Mouse (Mus musculus): Measurements from ENCODE around the gene Alpl. TPM values are rescaled to one million over a fixed set of nuclear protein-coding genes. Genes with fewer than 3 reads are reported as not detected.

The Alpl gene
- polyA plus RNA-seq, 1 experiment from 2014 or later: 4.7 TPM

DNA sequence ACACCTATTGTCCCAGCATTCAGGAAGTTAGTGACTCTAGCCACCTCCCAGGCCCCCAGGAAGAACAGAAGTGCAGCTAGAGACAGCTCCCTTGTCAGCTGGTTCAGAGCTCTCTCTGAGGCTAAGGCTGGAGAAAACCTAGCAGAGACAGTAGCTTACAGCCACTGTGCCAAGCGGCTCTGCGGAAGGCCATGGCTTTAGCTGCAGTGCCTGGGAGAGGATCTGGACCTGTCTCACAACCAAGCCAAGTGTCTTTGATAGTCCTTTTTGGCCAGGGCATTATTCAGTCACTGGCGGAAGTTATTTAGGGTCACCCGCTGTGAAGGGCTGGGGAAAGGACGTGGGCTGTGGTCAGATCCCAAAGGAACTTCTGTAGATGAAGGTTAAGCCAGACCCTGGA lies 27.8 kb downstream of the Alpl start:
- WGBS: 79% methylated on average over 5 of the region's 5 CpGs
- ATAC-seq: no peak
- no peak overlapping the region for H3K9ac ChIP-seq (ENCODE audit: low read depth, low read length)

DNA sequence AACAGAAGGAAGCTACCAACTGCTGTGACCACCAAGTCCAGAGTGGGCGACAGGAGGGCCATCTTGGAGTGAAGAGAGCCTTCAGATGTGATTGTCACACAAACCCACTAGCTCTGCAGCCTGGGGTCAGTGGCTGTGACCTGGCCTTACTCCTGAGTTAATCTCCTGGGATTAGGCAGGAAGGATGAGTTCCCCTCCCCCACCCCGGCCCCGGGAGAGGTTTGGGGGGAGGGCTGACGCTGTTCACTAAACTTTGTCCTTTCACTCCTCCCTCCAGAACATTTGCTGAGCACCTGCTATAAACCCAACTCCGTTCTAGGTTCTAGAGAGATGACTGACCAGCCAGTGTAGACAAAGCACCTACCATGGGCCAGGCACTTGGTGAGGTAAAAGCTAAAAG lies 29.8 kb downstream of the Alpl start:
- no peak overlapping the region for H3K27ac ChIP-seq (ENCODE audit: low read length)
- peaks cover 17% of the 10 kb centered on the region for H3K4me1 ChIP-seq (ENCODE audit: control insufficient read depth, insufficient read depth, low read length)
- no peak for ATAC-seq
- WGBS: 28% methylated on average over 5 of the region's 5 CpGs
- H3K36me3 ChIP-seq (ENCODE audit: control insufficient read depth, insufficient read depth, low read length): no peaks in the 10 kb centered on the region
- H3K27me3 ChIP-seq (replicated peaks; ENCODE audit: control insufficient read depth, insufficient read depth, low read length): no peaks in the 10 kb centered on the region
- H3K4me2 ChIP-seq (ENCODE audit: low read depth, low read length): no peak overlapping the region
- H3K9me3 ChIP-seq (ENCODE audit: control insufficient read depth, low read length): no peaks in the 10 kb centered on the region
- H3K9ac ChIP-seq (ENCODE audit: low read depth, low read length): no peak overlapping the region
- no peak overlapping the region for H3K4me3 ChIP-seq (ENCODE audit: low read length)

More for the DNA sequence above, 27.8 kb downstream of the Alpl start:
- Histone ChIP-seq H3K27me3 (replicated peaks; ENCODE audit: control insufficient read depth, insufficient read depth, low read length) (no peaks in the 10 kb centered on the region), H3K36me3 (ENCODE audit: control insufficient read depth, insufficient read depth, low read length) (no peaks in the 10 kb centered on the region), H3K4me2 (ENCODE audit: low read depth, low read length) (no peak overlapping the region), H3K9me3 (ENCODE audit: control insufficient read depth, low read length) (no peaks in the 10 kb centered on the region), H3K4me3 (ENCODE audit: low read length) (no peak overlapping the region), H3K4me1 (ENCODE audit: control insufficient read depth, insufficient read depth, low read length) (peaks cover 17% of the 10 kb centered on the region), H3K27ac (ENCODE audit: low read length) (no peak overlapping the region)

DNA sequence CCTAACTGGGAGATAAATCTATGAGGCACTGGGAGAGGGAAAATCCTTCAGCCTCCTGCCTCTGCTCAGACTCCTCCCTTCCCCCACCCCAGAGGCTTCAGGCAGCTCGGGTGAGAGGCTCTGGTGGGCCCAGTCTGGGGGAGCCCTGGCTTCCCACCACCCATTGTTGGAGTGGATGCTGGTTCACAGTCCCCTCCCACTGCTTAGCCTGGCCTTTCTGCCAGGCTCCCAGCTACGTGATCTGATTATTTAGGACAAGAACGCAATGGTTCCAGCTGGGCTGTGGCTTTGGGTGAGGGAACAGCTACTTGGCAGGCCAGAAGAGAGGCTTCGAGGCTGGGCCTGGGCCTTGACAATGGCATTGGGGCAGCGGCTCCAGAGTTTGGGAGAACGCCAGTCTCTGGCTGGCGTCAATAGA lies 30.6 kb downstream of the Alpl start:
- no peaks in the 10 kb centered on the region for H3K36me3 ChIP-seq (ENCODE audit: control insufficient read depth, insufficient read depth, low read length)
- no peak overlapping the region for H3K4me2 ChIP-seq (ENCODE audit: low read depth, low read length)
- H3K4me1 ChIP-seq (ENCODE audit: control insufficient read depth, insufficient read depth, low read length): peaks cover 17% of the 10 kb centered on the region
- peak overlapping the region; percentile 35; the same call in 1 of the 2 replicates for H3K9ac ChIP-seq (ENCODE audit: low read depth, low read length)
- peak overlapping the region; percentile 1 for H3K27ac ChIP-seq (ENCODE audit: low read length)
- H3K27me3 ChIP-seq (replicated peaks; ENCODE audit: control insufficient read depth, insufficient read depth, low read length): no peaks in the 10 kb centered on the region
- no peak overlapping the region for H3K4me3 ChIP-seq (ENCODE audit: low read length)
- peak; percentile 70 for ATAC-seq
- H3K9me3 ChIP-seq (ENCODE audit: control insufficient read depth, low read length): no peaks in the 10 kb centered on the region
- 59% methylated on average over 7 of the region's 7 CpGs for WGBS

DNA sequence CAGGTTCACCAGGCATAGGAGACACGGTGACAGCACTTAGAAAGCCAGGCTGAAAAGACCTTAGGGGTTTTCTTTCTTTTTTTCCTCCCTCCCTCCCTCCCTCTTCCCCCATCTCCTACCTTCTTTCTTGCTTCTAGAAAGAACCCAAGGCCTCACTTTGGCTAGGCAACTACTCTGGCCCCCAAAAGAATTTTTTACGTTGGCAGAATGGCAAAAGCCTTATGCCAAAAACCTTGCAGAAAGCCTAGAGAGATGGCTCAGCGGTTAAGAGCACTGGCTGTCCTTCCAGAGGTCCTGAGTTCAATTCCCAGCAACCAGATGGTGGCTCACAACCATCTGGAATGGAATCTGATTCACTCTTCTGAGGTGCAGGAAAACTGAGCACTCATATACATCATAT lies 31.6 kb downstream of the Alpl start:
- Histone ChIP-seq H3K36me3 (ENCODE audit: control insufficient read depth, insufficient read depth, low read length) (no peaks in the 10 kb centered on the region), H3K4me2 (ENCODE audit: low read depth, low read length) (no peak overlapping the region), H3K27me3 (replicated peaks; ENCODE audit: control insufficient read depth, insufficient read depth, low read length) (no peaks in the 10 kb centered on the region), H3K27ac (ENCODE audit: low read length) (no peak overlapping the region), H3K9ac (ENCODE audit: low read depth, low read length) (no peak overlapping the region), H3K4me1 (ENCODE audit: control insufficient read depth, insufficient read depth, low read length) (peaks cover 14% of the 10 kb centered on the region), H3K9me3 (ENCODE audit: control insufficient read depth, low read length) (no peaks in the 10 kb centered on the region), H3K4me3 (ENCODE audit: low read length) (no peak overlapping the region)
- no peak for ATAC-seq
- WGBS: 72% methylated on average over 3 of the region's 3 CpGs

DNA sequence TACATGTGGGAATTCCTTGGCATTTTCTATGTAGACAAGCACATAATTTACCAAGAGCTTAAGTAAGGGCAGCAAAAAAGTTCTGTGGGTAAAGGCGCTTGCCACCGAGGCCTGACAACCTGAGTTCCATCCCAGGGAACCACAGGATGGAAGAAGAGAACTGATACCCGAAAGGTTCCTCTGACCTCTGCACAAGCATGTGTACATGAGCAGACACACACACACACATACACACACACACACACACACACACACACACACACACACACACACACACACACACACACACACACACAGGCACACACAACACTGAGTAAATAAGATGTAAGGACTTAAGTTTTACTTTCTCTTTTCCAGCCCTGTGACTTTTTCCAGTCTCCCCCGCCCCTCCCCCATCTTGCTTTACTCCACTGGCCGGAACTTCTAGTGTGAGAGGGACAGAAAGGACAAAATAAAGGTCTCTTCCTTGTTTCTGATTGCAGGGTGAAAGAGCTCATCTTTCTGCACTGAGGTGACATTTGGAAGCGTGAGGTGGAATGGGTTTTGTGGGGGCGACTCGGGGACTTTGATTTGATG lies 32.2 kb downstream of the Alpl start:
- Histone ChIP-seq H3K4me2 (ENCODE audit: low read depth, low read length) (no peak overlapping the region), H3K4me1 (ENCODE audit: control insufficient read depth, insufficient read depth, low read length) (peaks cover 13% of the 10 kb centered on the region), H3K9ac (ENCODE audit: low read depth, low read length) (no peak overlapping the region), H3K9me3 (ENCODE audit: control insufficient read depth, low read length) (no peaks in the 10 kb centered on the region), H3K4me3 (ENCODE audit: low read length) (no peak overlapping the region), H3K27me3 (replicated peaks; ENCODE audit: control insufficient read depth, insufficient read depth, low read length) (no peaks in the 10 kb centered on the region), H3K36me3 (ENCODE audit: control insufficient read depth, insufficient read depth, low read length) (no peaks in the 10 kb centered on the region), H3K27ac (ENCODE audit: low read length) (no peak overlapping the region)
- no peak for ATAC-seq
- WGBS: 60% methylated on average over 8 of the region's 8 CpGs

DNA sequence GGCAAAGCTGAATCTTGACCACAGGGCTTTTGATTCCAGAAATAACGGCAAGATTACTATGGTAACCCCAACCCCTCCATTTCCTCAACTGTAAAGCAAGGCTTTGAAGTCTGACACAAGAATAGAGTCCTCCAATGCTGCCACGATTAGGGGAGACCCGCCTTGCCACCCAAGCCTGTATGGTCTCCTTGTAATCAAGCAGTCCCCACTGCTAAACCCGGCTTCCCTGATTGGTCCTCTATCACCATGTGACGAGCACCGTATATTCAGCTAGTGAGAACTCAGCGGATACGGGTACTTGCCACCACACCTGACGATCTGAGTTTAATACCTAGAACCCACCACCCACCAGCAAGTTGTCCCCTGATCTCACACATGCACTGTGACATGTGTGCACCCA lies 33.3 kb downstream of the Alpl start:
- no peaks in the 10 kb centered on the region for H3K36me3 ChIP-seq (ENCODE audit: control insufficient read depth, insufficient read depth, low read length)
- no peaks in the 10 kb centered on the region for H3K27me3 ChIP-seq (replicated peaks; ENCODE audit: control insufficient read depth, insufficient read depth, low read length)
- H3K9ac ChIP-seq (ENCODE audit: low read depth, low read length): no peak overlapping the region
- H3K27ac ChIP-seq (ENCODE audit: low read length): no peak overlapping the region
- ATAC-seq: no peak
- WGBS: 84% methylated on average over 9 of the region's 9 CpGs
- no peak overlapping the region for H3K4me2 ChIP-seq (ENCODE audit: low read depth, low read length)
- no peaks in the 10 kb centered on the region for H3K9me3 ChIP-seq (ENCODE audit: control insufficient read depth, low read length)
- peaks cover 13% of the 10 kb centered on the region for H3K4me1 ChIP-seq (ENCODE audit: control insufficient read depth, insufficient read depth, low read length)
- no peak overlapping the region for H3K4me3 ChIP-seq (ENCODE audit: low read length)

DNA sequence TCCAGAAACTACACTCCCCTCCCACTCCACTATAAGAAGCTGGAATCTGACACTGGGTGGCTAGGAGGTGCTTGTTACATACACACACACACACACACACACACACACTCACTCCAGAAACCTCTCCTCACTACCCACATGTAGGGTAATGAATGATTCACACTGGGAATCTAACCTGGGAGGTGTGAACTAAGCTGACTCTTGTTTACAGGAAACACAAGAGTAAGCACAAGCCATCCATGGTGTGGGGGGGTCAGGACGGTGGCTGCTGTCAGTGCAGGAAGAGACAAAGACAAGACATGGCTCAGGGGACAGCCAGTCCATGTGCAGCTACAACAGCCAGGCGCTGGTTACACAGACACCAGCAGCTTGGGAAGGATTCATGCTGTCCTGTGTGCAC lies 41.7 kb downstream of the Alpl start:
- Histone ChIP-seq H3K36me3 (ENCODE audit: control insufficient read depth, insufficient read depth, low read length) (no peaks in the 10 kb centered on the region), H3K4me3 (ENCODE audit: low read length) (no peak overlapping the region), H3K9ac (ENCODE audit: low read depth, low read length) (no peak overlapping the region), H3K27me3 (replicated peaks; ENCODE audit: control insufficient read depth, insufficient read depth, low read length) (no peaks in the 10 kb centered on the region), H3K9me3 (ENCODE audit: control insufficient read depth, low read length) (no peaks in the 10 kb centered on the region), H3K4me1 (ENCODE audit: control insufficient read depth, insufficient read depth, low read length) (no peaks in the 10 kb centered on the region; the same call in 1 of the 2 replicates), H3K27ac (ENCODE audit: low read length) (no peak overlapping the region), H3K4me2 (ENCODE audit: low read depth, low read length) (no peak overlapping the region)
- 72% methylated on average over 2 of the region's 2 CpGs for WGBS
- ATAC-seq: no peak

DNA sequence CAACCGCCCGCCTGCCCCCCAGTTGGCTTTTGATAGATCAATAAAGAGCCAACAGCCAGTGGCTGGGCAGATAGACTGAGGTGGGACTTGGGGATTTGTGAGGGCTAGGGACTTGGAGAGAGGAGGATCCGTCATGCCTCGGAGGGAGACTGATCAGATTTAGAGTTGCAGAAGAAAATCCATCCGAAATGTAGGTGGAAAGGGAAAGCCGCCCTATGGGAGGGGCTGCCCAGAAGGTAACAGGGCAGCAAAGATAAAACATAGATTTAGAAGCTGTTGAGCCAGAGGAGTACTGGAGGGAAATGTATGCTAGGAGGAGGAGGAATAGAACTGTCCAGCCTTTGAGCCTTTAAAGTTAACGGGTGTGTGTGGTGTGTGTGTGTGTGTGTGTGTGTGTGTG lies 43.0 kb downstream of the Alpl start:
- H3K36me3 ChIP-seq (ENCODE audit: control insufficient read depth, insufficient read depth, low read length): no peaks in the 10 kb centered on the region
- no peaks in the 10 kb centered on the region; the same call in 1 of the 2 replicates for H3K4me1 ChIP-seq (ENCODE audit: control insufficient read depth, insufficient read depth, low read length)
- no peak for ATAC-seq
- no peak overlapping the region for H3K4me2 ChIP-seq (ENCODE audit: low read depth, low read length)
- H3K27ac ChIP-seq (ENCODE audit: low read length): no peak overlapping the region
- WGBS: 79% methylated on average over 6 of the region's 7 CpGs
- no peak overlapping the region for H3K9ac ChIP-seq (ENCODE audit: low read depth, low read length)
- H3K4me3 ChIP-seq (ENCODE audit: low read length): no peak overlapping the region
- H3K27me3 ChIP-seq (replicated peaks; ENCODE audit: control insufficient read depth, insufficient read depth, low read length): no peaks in the 10 kb centered on the region
- H3K9me3 ChIP-seq (ENCODE audit: control insufficient read depth, low read length): no peaks in the 10 kb centered on the region

DNA sequence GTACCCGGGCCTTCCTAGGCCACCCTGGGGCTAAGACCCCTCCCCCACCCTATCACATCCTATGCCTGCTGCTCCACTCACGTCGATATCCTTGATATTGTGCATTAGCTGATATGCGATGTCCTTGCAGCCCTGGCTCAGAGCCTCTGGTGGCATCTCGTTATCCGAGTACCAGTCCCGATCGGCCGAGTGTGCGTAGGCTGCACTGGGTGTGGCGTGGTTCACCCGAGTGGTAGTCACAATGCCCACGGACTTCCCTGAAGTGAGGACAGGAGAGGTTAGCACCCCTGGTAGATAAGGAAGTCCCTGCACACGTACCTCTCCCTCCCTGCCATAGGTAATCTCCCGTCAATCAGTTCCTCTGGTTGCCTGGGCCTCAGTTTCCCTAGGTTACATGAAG lies 43.7 kb downstream of the Alpl start:
- Histone ChIP-seq H3K27me3 (replicated peaks; ENCODE audit: control insufficient read depth, insufficient read depth, low read length) (no peaks in the 10 kb centered on the region), H3K4me2 (ENCODE audit: low read depth, low read length) (no peak overlapping the region), H3K27ac (ENCODE audit: low read length) (no peak overlapping the region), H3K36me3 (ENCODE audit: control insufficient read depth, insufficient read depth, low read length) (no peaks in the 10 kb centered on the region), H3K9ac (ENCODE audit: low read depth, low read length) (0 out of 2 replicates have a peak overlapping the region, but pooled peaks have one; percentile 17), H3K9me3 (ENCODE audit: control insufficient read depth, low read length) (no peaks in the 10 kb centered on the region), H3K4me3 (ENCODE audit: low read length) (no peak overlapping the region), H3K4me1 (ENCODE audit: control insufficient read depth, insufficient read depth, low read length) (no peaks in the 10 kb centered on the region; the same call in 1 of the 2 replicates)
- 81% methylated on average over 15 of the region's 15 CpGs for whole genome bisulfite sequencing
- peak; percentile 43; the same call in 1 of the 2 replicates for ATAC-seq

DNA sequence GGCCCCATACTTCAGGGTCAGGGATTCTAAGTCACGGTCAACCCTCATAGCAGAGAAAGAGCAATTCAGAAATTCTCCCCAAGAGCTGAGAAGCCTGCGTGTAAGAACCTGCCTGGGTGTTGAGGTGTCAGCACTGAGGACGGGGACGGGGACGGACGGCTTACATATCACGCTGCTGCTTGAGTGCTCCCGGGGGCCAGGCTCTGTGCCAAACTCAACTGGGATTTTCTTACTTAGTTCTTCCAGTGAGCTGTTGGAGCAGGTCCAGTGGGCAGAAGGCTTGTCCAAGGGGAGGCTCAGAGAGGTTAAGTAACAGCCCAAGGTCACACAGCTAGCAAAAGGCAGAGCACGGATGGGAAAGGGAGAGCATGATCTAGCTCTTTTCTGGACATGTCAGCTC lies 44.5 kb downstream of the Alpl start:
- Histone ChIP-seq H3K4me3 (ENCODE audit: low read length) (no peak overlapping the region), H3K4me2 (ENCODE audit: low read depth, low read length) (no peak overlapping the region), H3K27ac (ENCODE audit: low read length) (no peak overlapping the region), H3K36me3 (ENCODE audit: control insufficient read depth, insufficient read depth, low read length) (no peaks in the 10 kb centered on the region), H3K27me3 (replicated peaks; ENCODE audit: control insufficient read depth, insufficient read depth, low read length) (no peaks in the 10 kb centered on the region), H3K4me1 (ENCODE audit: control insufficient read depth, insufficient read depth, low read length) (no peaks in the 10 kb centered on the region; the same call in 1 of the 2 replicates), H3K9me3 (ENCODE audit: control insufficient read depth, low read length) (no peaks in the 10 kb centered on the region), H3K9ac (ENCODE audit: low read depth, low read length) (no peak overlapping the region)
- ATAC-seq: peak; percentile 38; the same call in 1 of the 2 replicates
- 59% methylated on average over 9 of the region's 9 CpGs for WGBS

Measured in intestine, embryonic 16.5 days (tissue).